Mouse (Mus musculus) hindbrain, embryonic 14.5 days (tissue): ENCODE data around the gene Hid1. TPM values are rescaled to one million over a fixed set of nuclear protein-coding genes. Genes with fewer than 3 reads are reported as not detected.

Experiments
- ATAC-seq: fragments of 200-750 bp; cut with Nextera tagmentation; 2 replicates; pipeline ENCODE4 v1.8.0; 2017; ENCODE audit warnings: moderate number of reproducible peaks, mild to moderate bottlenecking, moderate TSS enrichment, moderate library complexity; ENCODE audit not compliant: low FRiP score
- DNase-seq: peaks from one replicate; pipeline ENCODE4 v3.0.0-alpha.2; 2015; ENCODE audit warnings: low spot score
- H3K27ac ChIP-seq: fragments of 300-500 bp; sonication (generic); 2 replicates; pipeline ENCODE4 v1.5.1; 2014; ENCODE audit warnings: mild to moderate bottlenecking, moderate library complexity
- H3K27me3 ChIP-seq: fragments of 300-500 bp; sonication (generic); 2 replicates; pipeline ENCODE4 v1.6.1; 2014; ENCODE audit warnings: mild to moderate bottlenecking, low read length, mixed read lengths; ENCODE audit not compliant: control insufficient read depth, insufficient read depth
- H3K36me3 ChIP-seq: fragments of 300-500 bp; sonication (generic); replicated peaks from 2 replicates; pipeline ENCODE4 v1.6.1; 2014; ENCODE audit not compliant: control insufficient read depth, insufficient read depth
- H3K4me1 ChIP-seq: fragments of 300-500 bp; sonication (generic); replicated peaks from 2 replicates; pipeline ENCODE4 v1.6.1; 2014; ENCODE audit warnings: antibody characterized with exemption, low read length, mixed read lengths; ENCODE audit not compliant: control insufficient read depth, insufficient read depth
- H3K4me2 ChIP-seq: fragments of 300-500 bp; sonication (generic); replicated peaks from 2 replicates; pipeline ENCODE4 v1.6.1; 2014; ENCODE audit warnings: mild to moderate bottlenecking, moderate library complexity
- H3K4me3 ChIP-seq: fragments of 300-500 bp; sonication (generic); replicated peaks from 2 replicates; pipeline ENCODE4 v1.5.1; 2014; ENCODE audit warnings: mild to moderate bottlenecking, low read length
- H3K9ac ChIP-seq: fragments of 300-500 bp; sonication (generic); 2 replicates; pipeline ENCODE4 v1.6.1; 2014
- H3K9me3 ChIP-seq: fragments of 300-500 bp; sonication (generic); 2 replicates; pipeline ENCODE4 v1.6.1; 2016; ENCODE audit warnings: low read length; ENCODE audit not compliant: control insufficient read depth
- WGBS: fragments of 180-500 bp; shearing (Covaris S2); extraction: QIAGEN DNeasy Blood & Tissue Kit; methylation state at CpG from one replicate; pipeline ENCODE4 v1.1.7; 2014; 5-methylcytosine and 5-hydroxymethylcytosine counted together
- polyA plus RNA-seq: library from polyadenylated mRNA; unstranded; fragments of >200 nt; fragmentation: Nextera tagmentation; extraction: Ambion mirVana; gene quantifications from 2 replicates; pipeline ENCODE4 v1.2.1, GENCODE M21; 2014

Gene Hid1
- polyA plus RNA-seq, 1 experiment from 2014 or later, result 44.5 TPM

DNA sequence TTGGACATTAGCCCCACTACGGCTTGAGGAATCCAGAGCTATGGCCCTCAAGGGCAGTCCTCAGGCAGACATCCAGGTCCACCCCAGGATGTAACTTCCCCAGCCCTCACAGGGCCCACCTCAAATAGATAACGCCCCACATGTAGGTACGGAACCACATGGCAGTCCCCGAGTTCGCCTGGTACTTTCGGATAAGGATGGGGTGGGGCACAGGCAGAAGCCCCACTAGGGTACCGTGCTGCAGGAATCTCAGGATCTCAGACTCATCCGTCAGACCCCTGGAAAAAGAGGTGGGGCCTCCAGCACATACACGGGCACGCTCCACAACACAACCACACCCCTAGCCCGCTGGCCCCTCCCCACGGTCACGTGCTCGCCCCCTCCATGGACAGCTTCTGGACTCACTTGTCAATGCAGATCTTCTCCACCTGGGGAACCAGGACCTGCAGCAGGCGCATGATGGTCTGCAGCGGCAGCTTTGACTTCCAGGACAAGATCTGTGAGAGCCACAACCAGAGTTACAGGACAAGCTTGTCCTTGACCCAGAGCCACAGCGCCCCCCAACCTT lies 18.8 kb downstream of the Hid1 start:
- no peak overlapping the region for H3K4me3 ChIP-seq
- ATAC-seq (no peak), DNase-seq (no peak)
- peaks cover 53% of the 10 kb centered on the region for H3K36me3 ChIP-seq
- no peak overlapping the region for H3K27ac ChIP-seq
- WGBS, result 66% methylated on average over 17 of the region's 17 CpGs
- H3K4me2 ChIP-seq, result no peak overlapping the region
- H3K27me3 ChIP-seq, result 0 out of 2 replicates have a peak, but pooled peaks cover 11% of the 10 kb centered on the region
- no peak overlapping the region for H3K9ac ChIP-seq
- no peaks in the 10 kb centered on the region for H3K9me3 ChIP-seq
- H3K4me1 ChIP-seq, result no peaks in the 10 kb centered on the region

DNA sequence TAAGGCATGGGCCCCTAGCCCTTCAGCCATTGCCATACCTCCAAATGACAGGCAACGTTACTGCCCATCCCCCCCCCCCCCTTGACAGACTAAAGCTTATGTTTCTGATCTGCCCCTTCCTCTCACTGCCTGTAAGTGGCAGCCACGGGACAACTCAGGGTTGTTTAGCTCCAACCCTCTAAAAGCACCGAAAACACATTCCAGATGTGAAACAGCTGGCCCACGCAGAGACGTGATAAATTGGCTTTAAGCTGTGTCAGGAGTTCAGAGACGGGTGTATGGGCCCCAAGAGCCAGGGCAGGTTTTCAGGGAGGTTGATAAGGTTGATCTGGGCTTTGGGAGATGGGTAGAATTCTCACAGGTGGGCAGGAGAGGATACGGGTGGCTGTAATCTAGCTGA lies 22.0 kb downstream of the Hid1 start:
- Histone ChIP-seq H3K27ac (no peak overlapping the region), H3K4me1 (no peaks in the 10 kb centered on the region), H3K4me2 (no peak overlapping the region), H3K4me3 (no peak overlapping the region), H3K36me3 (peaks cover 21% of the 10 kb centered on the region), H3K9me3 (no peaks in the 10 kb centered on the region), H3K9ac (no peak overlapping the region), H3K27me3 (0 out of 2 replicates have a peak, but pooled peaks cover 11% of the 10 kb centered on the region)
- WGBS, result 52% methylated on average over 7 of the region's 7 CpGs
- ATAC-seq, result no peak
- no peak for DNase-seq

DNA sequence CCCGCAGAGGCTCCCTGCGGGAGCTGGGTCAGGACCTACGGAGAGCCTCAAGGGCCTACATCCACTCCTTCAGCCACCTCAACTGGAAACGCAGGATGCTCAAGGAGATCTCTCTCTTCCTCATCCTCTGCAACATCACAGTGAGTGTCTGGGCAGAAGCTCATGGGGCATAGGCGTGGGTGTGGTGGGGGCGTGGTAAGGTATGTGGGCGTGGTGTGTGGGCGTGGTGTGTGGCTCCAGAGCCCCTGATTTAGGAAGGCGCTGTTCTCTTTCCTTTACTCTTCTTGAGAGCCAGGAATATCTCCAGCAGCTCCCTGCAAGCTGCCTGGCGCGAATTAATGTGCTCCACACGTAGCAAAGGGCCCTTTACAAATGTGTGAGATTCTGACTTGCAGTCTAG lies 22.6 kb downstream of the Hid1 start:
- Histone ChIP-seq H3K27ac (no peak overlapping the region), H3K4me3 (no peak overlapping the region), H3K9me3 (no peaks in the 10 kb centered on the region), H3K4me1 (no peaks in the 10 kb centered on the region), H3K36me3 (peaks cover 18% of the 10 kb centered on the region), H3K4me2 (no peak overlapping the region), H3K9ac (no peak overlapping the region), H3K27me3 (0 out of 2 replicates have a peak, but pooled peaks cover 11% of the 10 kb centered on the region)
- ATAC-seq (no peak), DNase-seq (no peak)
- WGBS, result 15% methylated on average over 12 of the region's 12 CpGs

DNA sequence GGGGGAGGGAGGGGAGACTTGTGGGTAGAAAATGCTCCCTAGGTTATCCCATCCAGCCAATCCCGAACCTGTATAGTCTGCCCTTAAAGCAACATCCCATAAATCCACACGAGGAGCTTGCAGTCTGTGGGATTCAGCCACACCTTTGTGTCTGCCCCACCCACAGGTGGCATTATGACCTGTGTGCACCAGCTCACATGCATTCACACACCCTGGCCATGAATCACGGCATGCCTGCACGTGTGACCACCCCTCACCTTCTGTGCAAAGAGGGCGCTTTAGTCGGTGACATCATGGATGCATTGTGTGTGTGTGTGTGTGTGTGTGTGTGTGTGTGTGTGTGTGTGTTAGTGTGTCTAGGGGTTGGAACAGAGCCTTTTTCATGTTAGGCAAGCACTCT lies 25.7 kb downstream of the Hid1 start:
- Histone ChIP-seq H3K9ac (no peak overlapping the region), H3K4me3 (no peak overlapping the region), H3K4me2 (no peak overlapping the region), H3K36me3 (no peaks in the 10 kb centered on the region), H3K27me3 (peaks cover 19% of the 10 kb centered on the region), H3K4me1 (no peaks in the 10 kb centered on the region), H3K9me3 (no peaks in the 10 kb centered on the region), H3K27ac (no peak overlapping the region)
- DNase-seq (no peak), ATAC-seq (no peak)
- WGBS, result 72% methylated on average over 6 of the region's 6 CpGs

DNA sequence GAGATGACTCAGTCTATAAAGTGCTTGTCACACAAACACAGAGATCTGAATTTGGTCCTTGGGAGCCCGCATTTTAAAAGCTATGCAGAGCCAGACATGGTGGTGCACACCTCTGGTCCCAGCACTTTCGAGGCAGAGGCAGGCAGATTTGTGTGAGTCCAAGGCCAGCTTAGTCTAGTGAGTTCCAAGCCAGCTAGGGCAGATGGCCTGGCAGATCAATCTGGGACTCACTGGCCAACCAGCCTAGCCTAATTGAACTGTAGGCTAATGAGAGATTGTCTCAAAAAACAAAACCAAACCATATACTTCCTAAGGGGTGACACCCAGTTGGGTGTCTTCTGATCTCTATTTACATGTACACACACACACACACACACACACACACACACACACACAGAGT lies 26.3 kb downstream of the Hid1 start:
- Histone ChIP-seq H3K36me3 (no peaks in the 10 kb centered on the region), H3K9me3 (no peaks in the 10 kb centered on the region), H3K27me3 (peaks cover 25% of the 10 kb centered on the region), H3K9ac (no peak overlapping the region), H3K27ac (no peak overlapping the region), H3K4me1 (no peaks in the 10 kb centered on the region), H3K4me3 (no peak overlapping the region), H3K4me2 (no peak overlapping the region)
- WGBS, result 86% methylated on average over 2 of the region's 2 CpGs
- DNase-seq (no peak), ATAC-seq (no peak)

DNA sequence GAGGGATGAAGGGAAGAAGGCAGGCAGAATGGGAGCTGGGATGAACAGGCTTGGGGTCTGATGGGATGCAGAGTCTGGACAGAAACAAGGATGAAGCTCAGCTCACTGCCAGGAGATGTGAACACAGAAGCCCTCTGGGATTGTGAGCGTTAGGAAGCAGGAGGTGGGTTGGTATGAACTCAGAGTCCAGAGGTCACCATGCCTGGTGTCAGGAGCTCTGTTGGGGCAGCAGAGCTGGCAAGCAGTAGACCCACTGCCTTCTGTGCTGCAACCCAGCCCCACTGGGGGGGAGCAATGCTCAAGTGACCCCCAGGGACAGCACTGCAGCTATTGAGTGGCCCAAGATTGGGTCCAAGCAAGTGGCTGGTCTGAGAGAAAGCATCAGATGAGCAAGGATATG lies 29.7 kb downstream of the Hid1 start:
- H3K9me3 ChIP-seq, result no peaks in the 10 kb centered on the region
- no peaks in the 10 kb centered on the region for H3K36me3 ChIP-seq
- no peak for ATAC-seq
- peaks cover 9% of the 10 kb centered on the region for H3K4me1 ChIP-seq
- H3K27ac ChIP-seq, result no peak overlapping the region
- peaks cover 40% of the 10 kb centered on the region for H3K27me3 ChIP-seq
- no peak overlapping the region for H3K9ac ChIP-seq
- no peak overlapping the region for H3K4me2 ChIP-seq
- 65% methylated on average over 1 of the region's 1 CpGs for WGBS
- H3K4me3 ChIP-seq, result no peak overlapping the region
- DNase-seq, result no peak

DNA sequence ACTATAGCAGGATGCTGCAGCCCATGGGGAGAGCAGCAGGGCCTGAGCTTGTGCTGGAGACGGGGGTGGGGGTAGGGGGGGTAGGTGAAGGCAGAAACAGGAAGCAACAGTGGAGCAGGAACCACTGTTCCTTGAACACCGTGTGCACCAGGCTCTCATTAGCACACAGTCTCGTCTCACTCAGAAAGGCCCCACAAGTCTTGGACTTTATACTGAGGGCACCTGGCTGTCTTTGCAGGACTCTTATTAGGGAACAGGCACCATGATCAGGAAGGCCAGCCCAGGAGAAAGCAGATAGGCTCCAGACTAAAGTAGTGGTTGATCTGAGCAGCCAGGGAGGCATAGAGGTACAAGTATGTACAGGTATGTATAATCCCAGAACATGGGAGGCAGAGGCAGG lies 30.2 kb downstream of the Hid1 start:
- Histone ChIP-seq H3K4me2 (no peak overlapping the region), H3K27ac (no peak overlapping the region), H3K9me3 (no peaks in the 10 kb centered on the region), H3K4me3 (no peak overlapping the region), H3K27me3 (peaks cover 40% of the 10 kb centered on the region), H3K4me1 (peaks cover 9% of the 10 kb centered on the region), H3K9ac (no peak overlapping the region), H3K36me3 (no peaks in the 10 kb centered on the region)
- WGBS, result 67% methylated on average over 3 of the region's 3 CpGs
- no peak for ATAC-seq
- DNase-seq, result no peak

DNA sequence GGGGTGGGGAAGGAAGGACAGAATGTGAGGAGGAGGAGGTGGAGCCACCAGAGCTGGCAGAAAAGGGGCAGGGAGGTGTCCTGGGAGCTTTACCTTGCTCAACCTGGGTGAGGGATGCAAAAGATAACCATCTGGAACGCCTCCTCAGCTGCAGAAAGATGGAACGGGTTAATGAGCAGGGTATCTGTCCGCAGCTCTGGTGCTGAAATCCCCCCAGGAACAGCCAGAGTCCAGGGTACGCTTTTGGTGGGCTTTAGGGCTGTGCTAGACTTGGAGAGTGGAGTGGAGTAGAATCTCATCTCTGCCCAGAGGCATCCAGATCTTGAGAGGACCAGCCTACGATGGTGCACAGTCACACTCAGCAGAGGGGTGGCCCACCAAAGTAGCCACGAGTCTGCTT lies 31.4 kb downstream of the Hid1 start:
- peaks cover 40% of the 10 kb centered on the region for H3K27me3 ChIP-seq
- H3K4me3 ChIP-seq, result no peak overlapping the region
- no peak overlapping the region for H3K9ac ChIP-seq
- no peaks in the 10 kb centered on the region for H3K9me3 ChIP-seq
- no peak overlapping the region for H3K4me2 ChIP-seq
- no peaks in the 10 kb centered on the region for H3K36me3 ChIP-seq
- 27% methylated on average over 6 of the region's 6 CpGs for WGBS
- DNase-seq (no peak), ATAC-seq (no peak)
- H3K27ac ChIP-seq, result no peak overlapping the region
- peaks cover 9% of the 10 kb centered on the region for H3K4me1 ChIP-seq

DNA sequence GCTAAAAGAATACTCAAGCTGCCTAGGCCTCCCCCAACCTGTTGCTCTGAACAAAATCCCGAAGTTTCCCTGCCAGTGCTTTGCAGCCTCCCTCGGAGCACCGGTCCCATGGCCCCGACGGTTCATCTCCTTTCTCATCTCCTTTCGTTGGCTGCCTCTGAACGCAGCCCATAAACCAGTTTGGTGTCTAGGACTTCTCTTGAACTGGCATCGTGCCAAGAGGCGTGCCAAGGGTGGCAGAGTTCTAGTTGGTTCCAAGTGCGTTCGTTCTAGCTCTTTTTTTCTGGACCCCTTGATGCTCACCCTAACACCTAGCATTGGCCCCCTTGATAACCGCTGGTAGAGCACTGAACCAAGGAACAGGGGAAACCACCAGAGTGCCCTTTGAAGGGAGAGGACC lies 32.3 kb downstream of the Hid1 start:
- H3K36me3 ChIP-seq, result no peaks in the 10 kb centered on the region
- no peak for ATAC-seq
- DNase-seq, result no peak
- H3K4me3 ChIP-seq, result no peak overlapping the region
- WGBS, result 64% methylated on average over 12 of the region's 12 CpGs
- H3K27me3 ChIP-seq, result peaks cover 40% of the 10 kb centered on the region
- H3K4me2 ChIP-seq, result peak overlapping the region; percentile 66
- H3K9ac ChIP-seq, result no peak overlapping the region
- peaks cover 9% of the 10 kb centered on the region for H3K4me1 ChIP-seq
- H3K9me3 ChIP-seq, result no peaks in the 10 kb centered on the region
- no peak overlapping the region for H3K27ac ChIP-seq

DNA sequence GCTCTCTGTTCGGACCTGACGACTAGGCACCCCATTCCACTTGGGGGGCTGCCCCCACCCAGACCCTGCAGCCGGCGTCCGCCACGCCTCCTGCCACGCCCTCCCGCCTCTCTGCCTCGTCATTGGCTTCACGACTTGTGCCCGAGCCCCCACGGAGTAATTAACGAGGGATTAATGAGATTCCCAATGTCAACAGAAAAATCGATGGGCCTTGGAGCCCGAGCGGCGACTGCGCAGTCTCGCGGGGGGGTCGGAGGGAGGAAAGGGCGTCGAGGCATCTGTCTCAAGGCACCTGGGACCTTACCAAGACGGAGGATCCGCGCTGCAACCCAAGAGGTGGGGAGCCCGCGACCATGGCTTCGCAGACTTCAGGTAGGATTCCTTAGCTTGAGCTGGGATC lies 33.0 kb downstream of the Hid1 start, which contains the start of gene Otop3:
TSS of gene Otop3 (plus strand) at position 201 of the 400 bp plus-strand sequence.
- ATAC-seq (no peak), DNase-seq (no peak)
- Histone ChIP-seq H3K36me3 (no peaks in the 10 kb centered on the region), H3K4me2 (peak within 1 kb of the TSS; percentile 66), H3K4me3 (peak within 1 kb of the TSS; percentile 26), H3K4me1 (peaks cover 9% of the 10 kb centered on the region), H3K9ac (peak within 1 kb of the TSS; percentile 28; the same call in 1 of the 2 replicates), H3K27ac (no peak within 1 kb of the TSS), H3K27me3 (peaks cover 40% of the 10 kb centered on the region), H3K9me3 (no peaks in the 10 kb centered on the region)
- WGBS, result 3% methylated on average over 29 of the region's 29 CpGs
